Mouse (Mus musculus) testis, adult 2 months (tissue): ENCODE measurements around the gene Zfp36l1. TPM values are rescaled to one million over a fixed set of nuclear protein-coding genes. Genes with fewer than 3 reads are reported as not detected.

Experiments used
- H3K27ac ChIP-seq: fragments of 200-500 bp; 2 replicates; pipeline ENCODE4 v1.5.1; 2012; ENCODE audit warnings: low read depth, low read length; ENCODE audit not compliant: control insufficient read depth, insufficient read depth
- H3K27me3 ChIP-seq: fragments of 200-500 bp; 2 replicates; pipeline ENCODE4 v1.6.1; 2012; ENCODE audit warnings: mild to moderate bottlenecking, low read length, moderate library complexity; ENCODE audit not compliant: control insufficient read depth, insufficient read depth
- H3K36me3 ChIP-seq: fragments of 200-500 bp; 2 replicates; pipeline ENCODE4 v1.6.1; 2012; ENCODE audit warnings: mild to moderate bottlenecking, low read length; ENCODE audit not compliant: control insufficient read depth, insufficient read depth
- H3K4me1 ChIP-seq: fragments of 200-500 bp; 2 replicates; pipeline ENCODE4 v1.6.1; 2012; ENCODE audit warnings: low read length; ENCODE audit not compliant: control insufficient read depth, insufficient read depth
- H3K4me3 ChIP-seq: fragments of 200-500 bp; 2 replicates; pipeline ENCODE4 v1.5.1; 2012; ENCODE audit warnings: low read depth, mild to moderate bottlenecking, low read length, moderate library complexity, mixed read lengths; ENCODE audit not compliant: control insufficient read depth
- CTCF ChIP-seq: fragments of 200-500 bp; IDR thresholded peaks from 2 replicates; pipeline ENCODE4 v1.5.1; 2012; ENCODE audit warnings: low read depth, mild to moderate bottlenecking, inconsistent platforms, low read length, moderate library complexity; ENCODE audit not compliant: control insufficient read depth, insufficient read depth, insufficient replicate concordance
- POLR2A ChIP-seq: fragments of 200-500 bp; IDR thresholded peaks from 2 replicates; pipeline ENCODE4 v1.6.1; 2012; ENCODE audit warnings: low read depth, mild to moderate bottlenecking, inconsistent platforms, low read length, moderate library complexity; ENCODE audit not compliant: control insufficient read depth
- polyA plus RNA-seq: library from polyadenylated mRNA; depleted of rRNA; stranded (reverse); fragments of >200 nt; gene quantifications from 2 replicates; pipeline ENCODE4 v1.2.3, GENCODE M21; 2012

Zfp36l1 gene
- polyA plus RNA-seq, 1 experiment: 28.4 TPM

DNA sequence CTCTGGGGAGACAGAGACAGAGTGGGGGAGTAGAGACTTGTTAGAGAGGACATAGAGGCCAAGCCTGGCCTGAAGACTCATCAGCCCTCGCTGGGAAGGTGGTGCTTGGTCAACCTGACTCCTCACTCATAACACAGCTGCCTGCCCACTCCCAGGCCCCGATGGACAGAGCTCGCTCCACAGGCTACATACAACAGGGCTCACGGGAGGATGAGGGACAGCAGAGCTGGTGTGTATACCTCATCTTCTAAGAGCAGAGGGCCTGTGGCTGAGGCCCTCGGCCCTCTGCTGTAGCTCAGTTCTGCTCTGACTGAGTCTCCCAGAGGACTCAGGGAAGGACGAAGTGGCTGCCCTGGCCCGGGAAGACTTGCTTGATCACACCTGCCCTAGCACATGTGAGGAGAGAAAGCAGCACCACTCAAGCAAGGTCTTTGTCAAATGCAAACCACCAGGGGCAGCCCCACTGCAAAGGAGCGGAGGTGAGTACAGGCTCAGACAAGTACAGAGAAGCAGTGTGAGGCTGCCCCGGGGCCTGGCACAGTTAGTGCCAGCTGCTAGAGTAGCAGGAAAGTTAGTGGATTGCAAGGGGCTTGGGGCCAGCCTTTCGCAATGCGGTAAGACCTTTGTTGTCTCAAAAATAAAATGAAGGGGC, 34.9 kb upstream of the Zfp36l1 start:
- Histone ChIP-seq H3K36me3 (no peaks in the 10 kb centered on the region), H3K4me1 (peaks cover 9% of the 10 kb centered on the region), H3K4me3 (no peak overlapping the region), H3K27ac (no peak overlapping the region), H3K27me3 (no peaks in the 10 kb centered on the region)
- TF ChIP-seq POLR2A: no peak
- TF ChIP-seq CTCF: no peak

DNA sequence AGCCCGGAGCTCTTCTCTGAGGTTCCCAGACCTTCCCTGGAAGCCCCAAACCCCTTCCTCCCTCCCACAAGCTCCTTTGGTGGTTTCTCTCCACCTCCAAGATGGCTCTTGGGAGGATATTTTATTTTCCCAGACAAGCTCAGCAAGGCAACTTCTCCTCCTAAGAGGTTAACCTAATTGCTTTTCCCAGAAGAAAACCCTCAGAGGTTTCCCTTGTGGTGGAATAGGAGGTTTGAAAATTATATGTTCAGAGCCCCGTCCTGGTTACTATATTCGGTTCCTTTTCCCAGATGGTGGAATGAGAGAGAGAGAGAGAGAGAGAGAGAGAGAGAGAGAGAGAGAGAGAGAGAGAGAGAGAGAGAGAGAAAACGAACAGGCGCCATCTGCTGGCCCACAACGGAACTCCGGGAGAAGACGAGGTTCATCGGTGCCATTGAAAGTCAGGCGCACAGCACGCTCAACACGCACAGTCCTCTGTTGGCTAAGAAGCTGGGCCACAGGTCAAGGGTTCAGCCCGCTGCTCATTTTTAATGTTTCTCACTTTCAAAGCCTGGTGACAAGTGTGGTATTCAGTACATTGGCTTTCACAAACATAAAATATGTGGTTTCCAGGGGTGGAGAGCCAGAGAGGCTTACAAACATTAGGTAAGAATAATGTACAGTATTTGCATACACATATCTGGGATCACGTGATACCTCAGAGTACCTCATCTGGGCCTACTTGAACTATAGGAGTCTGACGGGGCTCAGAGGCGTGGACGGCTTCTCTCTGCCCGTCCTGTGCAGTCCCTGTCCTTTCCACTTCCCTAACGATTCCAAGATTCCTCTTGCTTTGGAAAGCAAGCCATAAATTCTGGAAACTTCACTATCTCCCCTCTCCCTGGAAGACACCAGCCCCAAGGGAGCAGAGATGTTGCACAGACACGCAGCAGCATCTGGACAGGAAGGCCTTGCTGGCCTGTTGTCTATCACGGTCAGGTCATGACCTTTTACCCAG, 33.7 kb upstream of the Zfp36l1 start:
- no peak for TF ChIP-seq POLR2A
- peak; percentile 84 for TF ChIP-seq CTCF
- Histone ChIP-seq H3K4me1 (peaks cover 9% of the 10 kb centered on the region), H3K27ac (no peak overlapping the region), H3K4me3 (no peak overlapping the region), H3K27me3 (no peaks in the 10 kb centered on the region), H3K36me3 (no peaks in the 10 kb centered on the region)

DNA sequence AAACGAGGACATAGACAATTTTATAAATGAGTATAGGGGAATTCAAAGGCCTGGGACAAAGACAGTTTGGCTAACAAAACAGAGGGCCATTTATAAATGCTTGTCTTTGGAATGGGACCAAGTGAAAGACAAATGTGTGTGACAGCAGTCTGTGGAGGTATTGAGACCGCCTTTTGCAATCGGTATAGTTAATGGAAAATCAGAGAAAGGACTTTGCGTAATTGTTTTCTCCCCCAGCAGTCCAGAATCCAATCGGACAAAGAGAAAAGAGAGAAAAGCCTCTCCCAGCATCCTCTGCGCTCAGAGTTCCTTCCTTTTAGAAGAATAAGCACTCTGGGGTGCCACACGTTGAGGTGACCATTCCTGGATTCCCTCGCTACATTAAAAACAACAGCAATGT, 32.6 kb upstream of the Zfp36l1 start:
- no peak overlapping the region for H3K27ac ChIP-seq
- no peak for TF ChIP-seq CTCF
- no peak for TF ChIP-seq POLR2A

DNA sequence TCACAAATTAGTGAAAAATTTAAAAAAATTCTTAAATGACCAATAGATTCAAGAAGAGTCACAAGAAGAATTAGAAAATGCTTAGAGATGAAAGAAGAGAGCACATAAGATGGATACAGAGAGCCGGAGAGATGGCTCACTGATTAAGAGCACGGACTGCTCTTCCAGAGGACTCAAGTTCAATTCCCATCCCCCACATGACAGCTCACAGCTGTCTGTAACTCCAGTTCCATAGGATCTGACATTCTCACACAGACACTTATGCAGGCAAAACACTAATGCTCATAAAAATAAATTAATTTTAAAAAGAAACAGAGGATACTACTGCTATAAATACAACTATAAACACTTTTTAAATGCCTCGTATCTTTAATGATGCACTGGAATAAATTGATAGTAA, 32.0 kb upstream of the Zfp36l1 start:
- Histone ChIP-seq H3K4me3 (no peak overlapping the region), H3K27ac (no peak overlapping the region)
- TF ChIP-seq CTCF: no peak
- TF ChIP-seq POLR2A: no peak

More for the DNA sequence above, 32.6 kb upstream of the Zfp36l1 start:
- Histone ChIP-seq H3K27me3 (no peaks in the 10 kb centered on the region), H3K4me3 (no peak overlapping the region), H3K4me1 (peaks cover 7% of the 10 kb centered on the region), H3K36me3 (no peaks in the 10 kb centered on the region)

DNA sequence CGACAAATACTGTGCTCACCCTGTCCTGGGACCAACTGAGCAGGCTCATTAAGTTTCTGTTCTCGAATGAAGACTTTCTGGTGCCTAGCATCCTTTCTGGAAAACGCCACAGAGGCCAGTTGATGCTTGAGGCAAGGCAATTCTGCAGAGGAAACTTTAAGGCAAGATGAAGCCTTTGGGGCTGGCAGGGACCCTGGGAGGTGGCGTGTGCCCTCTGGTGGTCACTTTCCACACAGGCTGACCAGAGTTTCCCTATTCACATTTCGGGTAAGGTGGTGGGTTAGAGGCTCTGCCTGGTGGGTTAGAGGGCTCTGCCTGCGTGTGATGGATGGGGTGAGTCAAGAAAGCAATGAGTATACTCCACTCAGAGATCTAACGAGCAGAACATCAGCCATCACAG, 28.7 kb upstream of the Zfp36l1 start:
- peak; percentile 63; the same call in 1 of the 2 replicates for TF ChIP-seq CTCF
- TF ChIP-seq POLR2A: no peak
- H3K4me1 ChIP-seq: 0 out of 2 replicates have a peak, but pooled peaks cover 2% of the 10 kb centered on the region
- no peaks in the 10 kb centered on the region for H3K27me3 ChIP-seq
- no peak overlapping the region for H3K4me3 ChIP-seq
- no peak overlapping the region for H3K27ac ChIP-seq
- H3K36me3 ChIP-seq: no peaks in the 10 kb centered on the region

More for the DNA sequence above, 32.0 kb upstream of the Zfp36l1 start:
- Histone ChIP-seq H3K4me1 (peaks cover 7% of the 10 kb centered on the region), H3K36me3 (no peaks in the 10 kb centered on the region), H3K27me3 (no peaks in the 10 kb centered on the region)

DNA sequence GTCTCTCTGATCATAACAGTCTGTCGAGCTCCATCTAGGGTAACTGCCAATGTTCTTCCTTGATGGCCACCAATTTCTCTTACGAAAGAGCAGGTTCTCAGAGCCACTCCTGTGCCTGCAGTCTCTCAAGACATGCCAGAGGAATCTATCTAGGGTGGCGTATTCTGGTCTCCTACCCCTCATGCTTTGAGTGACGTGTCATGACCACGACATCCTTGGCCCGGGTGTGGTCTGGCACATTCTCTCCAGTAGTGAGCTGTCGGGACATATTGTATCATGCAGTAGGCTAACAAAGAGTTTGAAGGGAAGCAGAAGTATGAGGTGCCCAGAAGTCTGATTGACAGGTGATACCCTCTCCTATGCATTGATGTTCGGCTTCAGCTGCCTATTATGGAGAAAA, 28.2 kb upstream of the Zfp36l1 start:
- Histone ChIP-seq H3K36me3 (no peaks in the 10 kb centered on the region), H3K27ac (no peak overlapping the region), H3K4me3 (no peak overlapping the region), H3K4me1 (0 out of 2 replicates have a peak, but pooled peaks cover under 1% of the 10 kb centered on the region), H3K27me3 (no peaks in the 10 kb centered on the region)
- TF ChIP-seq CTCF (no peak), POLR2A (no peak)

DNA sequence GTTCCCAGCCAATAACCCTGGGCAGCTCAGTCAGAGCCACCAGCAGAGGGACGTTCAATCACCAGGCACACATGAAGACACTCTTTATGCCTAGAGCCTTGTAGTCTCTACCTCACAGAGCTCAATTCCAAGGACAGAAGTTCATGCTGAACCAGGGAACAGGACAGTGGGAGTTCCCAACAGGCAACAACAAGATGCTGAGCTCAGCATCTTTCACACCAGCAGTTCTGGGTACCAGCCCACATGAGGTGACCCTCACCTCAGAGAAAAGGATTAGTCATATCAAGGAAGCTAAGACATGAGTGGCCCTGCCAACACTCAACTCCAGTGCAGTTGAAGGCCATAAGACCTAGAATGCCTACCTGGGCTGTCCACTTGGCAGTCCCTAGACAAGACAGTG, 24.9 kb upstream of the Zfp36l1 start:
- no peak for TF ChIP-seq POLR2A
- TF ChIP-seq CTCF: no peak
- no peaks in the 10 kb centered on the region for H3K36me3 ChIP-seq
- H3K27ac ChIP-seq: no peak overlapping the region
- no peak overlapping the region for H3K4me3 ChIP-seq
- H3K4me1 ChIP-seq: peaks cover 2% of the 10 kb centered on the region
- H3K27me3 ChIP-seq: no peaks in the 10 kb centered on the region
